Mouse (Mus musculus): ENCODE data around the gene Dmac2. TPM values are rescaled to one million over a fixed set of nuclear protein-coding genes. Genes with fewer than 3 reads are reported as not detected.

Gene Dmac2
- polyA plus RNA-seq, 1 experiment = 18.7 TPM

- H3K9me3 ChIP-seq = no peaks in the 10 kb centered on the region
- no peaks in the 10 kb centered on the region for H3K27me3 ChIP-seq (replicated peaks)
- no peak overlapping the region for H3K4me3 ChIP-seq (replicated peaks)
- peaks cover 97% of the 10 kb centered on the region for H3K36me3 ChIP-seq (replicated peaks; ENCODE audit: low read length)
- peaks cover 50% of the 10 kb centered on the region for H3K4me1 ChIP-seq
- TF ChIP-seq FLI1 (IDR thresholded peaks at IDR 0.05; ENCODE audit: low read length) (no peak), GATA1 (IDR thresholded peaks at IDR 0.05; ENCODE audit: borderline replicate concordance, low read length) (no peak)
Observed at GRCm38 (mm10) chr7:25666381-25666780, 47.2 kb downstream of the Dmac2 start.

- peaks cover 80% of the 10 kb centered on the region for H3K36me3 ChIP-seq (replicated peaks; ENCODE audit: low read length)
- H3K4me1 ChIP-seq = peaks cover 32% of the 10 kb centered on the region
- peaks cover under 1% of the 10 kb centered on the region for H3K27me3 ChIP-seq (replicated peaks)
- H3K4me3 ChIP-seq (replicated peaks) = no peak overlapping the region
- TF ChIP-seq GATA1 (IDR thresholded peaks at IDR 0.05; ENCODE audit: borderline replicate concordance, low read length) = no peak
- no peak for TF ChIP-seq FLI1 (IDR thresholded peaks at IDR 0.05; ENCODE audit: low read length)
- peaks cover 4% of the 10 kb centered on the region; the same call in 1 of the 2 replicates for H3K9me3 ChIP-seq
Observed at GRCm38 (mm10) chr7:25669158-25669557, 49.9 kb downstream of the Dmac2 start.

GRCm38 (mm10) chr7:25669631-25670030 is 50.4 kb downstream of the Dmac2 start:
- no peak for TF ChIP-seq GATA1 (IDR thresholded peaks at IDR 0.05; ENCODE audit: borderline replicate concordance, low read length)
- no peak for TF ChIP-seq FLI1 (IDR thresholded peaks at IDR 0.05; ENCODE audit: low read length)
- H3K27me3 ChIP-seq (replicated peaks) = peaks cover 5% of the 10 kb centered on the region
- peaks cover 75% of the 10 kb centered on the region for H3K36me3 ChIP-seq (replicated peaks; ENCODE audit: low read length)

GRCm38 (mm10) chr7:25670096-25670495 is 50.9 kb downstream of the Dmac2 start:
- Histone ChIP-seq H3K27me3 (replicated peaks) (peaks cover 6% of the 10 kb centered on the region), H3K36me3 (replicated peaks; ENCODE audit: low read length) (peaks cover 70% of the 10 kb centered on the region), H3K4me1 (peaks cover 32% of the 10 kb centered on the region), H3K9me3 (peaks cover 4% of the 10 kb centered on the region; the same call in 1 of the 2 replicates), H3K4me3 (replicated peaks) (no peak overlapping the region)
- TF ChIP-seq FLI1 (IDR thresholded peaks at IDR 0.05; ENCODE audit: low read length) (no peak), GATA1 (IDR thresholded peaks at IDR 0.05; ENCODE audit: borderline replicate concordance, low read length) (no peak)

More at GRCm38 (mm10) chr7:25669631-25670030, 50.4 kb downstream of the Dmac2 start:
- Histone ChIP-seq H3K9me3 (peaks cover 4% of the 10 kb centered on the region; the same call in 1 of the 2 replicates), H3K4me3 (replicated peaks) (no peak overlapping the region), H3K4me1 (peaks cover 32% of the 10 kb centered on the region)

DNA sequence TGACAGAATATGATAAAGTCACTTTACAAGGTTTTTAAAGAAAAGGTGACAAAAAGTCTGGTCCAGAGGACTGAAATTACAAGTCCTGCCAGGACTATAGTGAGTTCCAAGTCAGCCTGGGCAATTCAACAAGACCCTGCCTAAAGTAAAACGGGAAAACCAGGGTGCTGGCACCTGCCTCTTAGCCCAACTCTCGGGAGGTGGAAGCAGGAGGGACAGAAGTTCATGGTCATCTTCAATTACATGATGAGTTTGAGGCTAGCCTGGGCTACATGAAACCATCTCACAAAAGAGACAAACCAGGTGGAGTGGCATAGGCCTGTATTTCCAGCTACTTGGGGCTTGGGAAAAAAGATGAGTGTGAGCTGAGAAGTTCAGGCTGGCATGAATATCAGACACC is 52.5 kb downstream of the Dmac2 start:
- TF ChIP-seq GATA1 (IDR thresholded peaks at IDR 0.05; ENCODE audit: borderline replicate concordance, low read length) = no peak
- TF ChIP-seq FLI1 (IDR thresholded peaks at IDR 0.05; ENCODE audit: low read length) = no peak
- Histone ChIP-seq H3K4me1 (peaks cover 36% of the 10 kb centered on the region), H3K4me3 (replicated peaks) (no peak overlapping the region), H3K36me3 (replicated peaks; ENCODE audit: low read length) (peaks cover 54% of the 10 kb centered on the region), H3K9me3 (peaks cover 4% of the 10 kb centered on the region; the same call in 1 of the 2 replicates), H3K27me3 (replicated peaks) (peaks cover 6% of the 10 kb centered on the region)

GRCm38 (mm10) chr7:25672442-25672841 is 53.2 kb downstream of the Dmac2 start:
- peaks cover 6% of the 10 kb centered on the region for H3K27me3 ChIP-seq (replicated peaks)
- H3K4me3 ChIP-seq (replicated peaks) = no peak overlapping the region
- TF ChIP-seq FLI1 (IDR thresholded peaks at IDR 0.05; ENCODE audit: low read length) = no peak
- no peak for TF ChIP-seq GATA1 (IDR thresholded peaks at IDR 0.05; ENCODE audit: borderline replicate concordance, low read length)
- H3K36me3 ChIP-seq (replicated peaks; ENCODE audit: low read length) = peaks cover 47% of the 10 kb centered on the region
- H3K9me3 ChIP-seq = peaks cover 4% of the 10 kb centered on the region; the same call in 1 of the 2 replicates
- peaks cover 43% of the 10 kb centered on the region for H3K4me1 ChIP-seq

DNA sequence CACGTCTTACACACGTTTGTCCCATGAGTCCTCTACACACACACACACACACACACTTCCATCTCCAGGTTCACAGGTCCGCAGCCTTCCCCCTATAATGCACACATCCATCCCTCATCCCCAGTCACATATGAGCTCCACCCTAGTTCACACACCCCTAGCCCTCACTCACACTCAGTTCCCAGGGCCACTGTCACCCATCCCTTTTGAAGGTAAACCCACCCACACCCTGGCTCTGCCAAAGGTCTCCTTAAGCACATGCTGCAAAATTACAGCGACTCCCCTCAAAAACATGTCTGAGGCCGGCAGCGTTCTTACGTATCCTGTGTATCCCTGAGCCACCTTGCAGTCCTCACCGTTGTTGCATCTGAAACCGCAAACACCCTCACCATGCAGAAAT is 55.1 kb downstream of the Dmac2 start:
- TF ChIP-seq FLI1 (IDR thresholded peaks at IDR 0.05; ENCODE audit: low read length) (no peak), GATA1 (IDR thresholded peaks at IDR 0.05; ENCODE audit: borderline replicate concordance, low read length) (no peak)
- Histone ChIP-seq H3K9me3 (peaks cover 4% of the 10 kb centered on the region; the same call in 1 of the 2 replicates), H3K4me1 (peaks cover 57% of the 10 kb centered on the region), H3K36me3 (replicated peaks; ENCODE audit: low read length) (peaks cover 28% of the 10 kb centered on the region), H3K4me3 (replicated peaks) (peak overlapping the region; percentile 88), H3K27me3 (replicated peaks) (peaks cover 6% of the 10 kb centered on the region)

GRCm38 (mm10) chr7:25674719-25675300 is 55.6 kb downstream of the Dmac2 start, which contains the start of gene Tmem91:
TSS of gene Tmem91 (minus strand) at chr7:25675166.
- Histone ChIP-seq H3K9me3 (peaks cover 4% of the 10 kb centered on the region; the same call in 1 of the 2 replicates), H3K4me1 (peaks cover 59% of the 10 kb centered on the region), H3K27me3 (replicated peaks) (peaks cover 6% of the 10 kb centered on the region), H3K4me3 (replicated peaks) (peak within 1 kb of the TSS; percentile 88), H3K36me3 (replicated peaks; ENCODE audit: low read length) (peaks cover 23% of the 10 kb centered on the region)
- no peak for TF ChIP-seq GATA1 (IDR thresholded peaks at IDR 0.05; ENCODE audit: borderline replicate concordance, low read length)
- no peak for TF ChIP-seq FLI1 (IDR thresholded peaks at IDR 0.05; ENCODE audit: low read length)

Other genes starting within 250 kb of the Dmac2 start
- not detected in 2 replicates for gene Cnfn, start 249.7 kb upstream of the Dmac2 start, polyA plus RNA-seq (2012; ENCODE audit: insufficient read depth, low replicate concordance)
- 5.0 and 9.1 TPM in 2 replicates for gene Lipe, start 220.7 kb upstream of the Dmac2 start, polyA plus RNA-seq (2012; ENCODE audit: insufficient read depth, low replicate concordance)
- gene Cxcl17, start 206.5 kb upstream of the Dmac2 start, polyA plus RNA-seq (2012; ENCODE audit: insufficient read depth, low replicate concordance) = not detected in 2 replicates
- 1.4 TPM in 1 of 2 replicates, not detected in the other for gene Ceacam1, start 141.8 kb upstream of the Dmac2 start, polyA plus RNA-seq (2012; ENCODE audit: insufficient read depth, low replicate concordance)
- 1.4 and 2.9 TPM in 2 replicates for gene Ceacam2, start 79.6 kb upstream of the Dmac2 start, polyA plus RNA-seq (2012; ENCODE audit: insufficient read depth, low replicate concordance)
- not detected in 2 replicates for gene Erich4, start 3.5 kb upstream of the Dmac2 start, polyA plus RNA-seq (2012; ENCODE audit: insufficient read depth, low replicate concordance)
- gene B3gnt8, start 7.2 kb downstream of the Dmac2 start, polyA plus RNA-seq (2012; ENCODE audit: insufficient read depth, low replicate concordance) = 12.5 TPM in 1 of 2 replicates, not detected in the other
- 31.9 and 39.7 TPM in 2 replicates for gene Bckdha, start 39.6 kb downstream of the Dmac2 start, polyA plus RNA-seq (2012; ENCODE audit: insufficient read depth, low replicate concordance)
- 233 and 501 TPM in 2 replicates for gene Exosc5, start 39.8 kb downstream of the Dmac2 start, polyA plus RNA-seq (2012; ENCODE audit: insufficient read depth, low replicate concordance)
- 4.3 and 4.7 TPM in 2 replicates for gene Tmem91, start 55.8 kb downstream of the Dmac2 start, polyA plus RNA-seq (2012; ENCODE audit: insufficient read depth, low replicate concordance)
- gene B9d2, start 61.4 kb downstream of the Dmac2 start, polyA plus RNA-seq (2012; ENCODE audit: insufficient read depth, low replicate concordance) = 89.8 and 105 TPM in 2 replicates
- 4,315 and 7,169 TPM in 2 replicates for gene Tgfb1, start 67.6 kb downstream of the Dmac2 start, polyA plus RNA-seq (2012; ENCODE audit: insufficient read depth, low replicate concordance)
- 30.5 and 39.5 TPM in 2 replicates for gene Ccdc97, start 99.7 kb downstream of the Dmac2 start, polyA plus RNA-seq (2012; ENCODE audit: insufficient read depth, low replicate concordance)
- gene Hnrnpul1, start 135.3 kb downstream of the Dmac2 start, polyA plus RNA-seq (2012; ENCODE audit: insufficient read depth, low replicate concordance) = 168 and 350 TPM in 2 replicates
- gene Axl, start 169.3 kb downstream of the Dmac2 start, polyA plus RNA-seq (2012; ENCODE audit: insufficient read depth, low replicate concordance) = 7.4 and 18.0 TPM in 2 replicates
- gene Cyp2s1, start 197.5 kb downstream of the Dmac2 start, polyA plus RNA-seq (2012; ENCODE audit: insufficient read depth, low replicate concordance) = not detected in 2 replicates

Measured in megakaryocyte, embryonic 14.5 days (primary cell).